Mouse (Mus musculus) intestine, postnatal 0 days (tissue): Measurements from ENCODE around the gene Mrpl37. TPM values are rescaled to one million over a fixed set of nuclear protein-coding genes. Genes with fewer than 3 reads are reported as not detected.
"Not testable (repeated sequence)": the region's sequence is repeated elsewhere in the genome, so short reads cannot be mapped to it uniquely, and the experiment has no call there.

ENCODE experiments used
- ATAC-seq: fragments of 200-750 bp; cut with Nextera tagmentation; 2 replicates; pipeline ENCODE4 v1.8.0; 2017; ENCODE audit warnings: mild to moderate bottlenecking, moderate TSS enrichment, moderate library complexity
- H3K27ac ChIP-seq: fragments of 300-500 bp; sonication (generic); 2 replicates; pipeline ENCODE4 v1.5.1; 2014; ENCODE audit warnings: mild to moderate bottlenecking, low read depth, low read length, moderate library complexity
- H3K27me3 ChIP-seq: fragments of 300-500 bp; sonication (generic); replicated peaks from 2 replicates; pipeline ENCODE4 v1.6.1; 2014; ENCODE audit warnings: low read length, mixed read lengths; ENCODE audit not compliant: control insufficient read depth, insufficient read depth
- H3K36me3 ChIP-seq: fragments of 300-500 bp; sonication (generic); 2 replicates; pipeline ENCODE4 v1.6.1; 2014; ENCODE audit warnings: mild to moderate bottlenecking, moderate library complexity; ENCODE audit not compliant: control insufficient read depth, insufficient read depth
- H3K4me1 ChIP-seq: fragments of 300-500 bp; sonication (generic); replicated peaks from 2 replicates; pipeline ENCODE4 v1.6.1; 2014; ENCODE audit warnings: antibody characterized with exemption, low read length, mixed read lengths; ENCODE audit not compliant: control insufficient read depth, insufficient read depth
- H3K4me2 ChIP-seq: fragments of 300-500 bp; sonication (generic); replicated peaks from 2 replicates; pipeline ENCODE4 v1.6.1; 2014; ENCODE audit warnings: low read depth, mild to moderate bottlenecking, moderate library complexity
- H3K4me3 ChIP-seq: fragments of 300-500 bp; sonication (generic); 2 replicates; pipeline ENCODE4 v1.5.1; 2014; ENCODE audit warnings: low read depth, low read length
- H3K9ac ChIP-seq: fragments of 300-500 bp; sonication (generic); 2 replicates; pipeline ENCODE4 v1.6.1; 2014; ENCODE audit warnings: mild to moderate bottlenecking, low read depth, low read length
- H3K9me3 ChIP-seq: fragments of 300-500 bp; sonication (generic); 2 replicates; pipeline ENCODE4 v1.6.1; 2016; ENCODE audit warnings: mixed run types; ENCODE audit not compliant: control insufficient read depth
- CTCF ChIP-seq: sonication (generic); IDR thresholded peaks from 2 replicates; pipeline ENCODE4 v1.5.1; 2016; ENCODE audit warnings: low read depth, mild to moderate bottlenecking, control low read depth, antibody characterized with exemption, moderate library complexity
- WGBS: fragments of 180-500 bp; shearing (Covaris S2); extraction: QIAGEN DNeasy Blood & Tissue Kit; methylation state at CpG from one replicate; pipeline ENCODE4 v1.1.7; 2014; 5-methylcytosine and 5-hydroxymethylcytosine counted together
- polyA plus RNA-seq: library from polyadenylated mRNA; unstranded; fragments of >200 nt; fragmentation: Nextera tagmentation; extraction: Ambion mirVana; gene quantifications from 2 replicates; pipeline ENCODE4 v1.2.1, GENCODE M21; 2015

Mrpl37 gene
- 51.4 and 52.8 TPM in 2 replicates for polyA plus RNA-seq

GRCm38 (mm10) chr4:107066252-107067124 is at the start of gene Mrpl37, which contains the start of gene Cyb5rl:
TSS of gene Mrpl37 (minus strand) at chr4:107066868.
TSS of gene Cyb5rl (plus strand) at chr4:107066988.
- peak within 1 kb of the TSS; percentile 64; the same call in 1 of the 2 replicates for H3K27ac ChIP-seq
- H3K27me3 ChIP-seq, result no peaks in the 10 kb centered on the region
- H3K36me3 ChIP-seq, result peaks cover 26% of the 10 kb centered on the region
- no peaks in the 10 kb centered on the region for H3K9me3 ChIP-seq
- no peak; the same call in 1 of the 2 replicates for TF ChIP-seq CTCF
- H3K4me2 ChIP-seq, result peak within 1 kb of the TSS; percentile 85
- peak; percentile 97 for ATAC-seq
- no peaks in the 10 kb centered on the region; the same call in 1 of the 2 replicates for H3K4me1 ChIP-seq
- H3K9ac ChIP-seq, result peak within 1 kb of the TSS; percentile 81
- under 1% methylated on average over 60 of the region's 60 CpGs for WGBS
- peak within 1 kb of the TSS; percentile 90 for H3K4me3 ChIP-seq

- Histone ChIP-seq H3K4me3 (no peak overlapping the region), H3K4me1 (no peaks in the 10 kb centered on the region), H3K9ac (no peak overlapping the region), H3K36me3 (no peaks in the 10 kb centered on the region), H3K27ac (no peak overlapping the region), H3K27me3 (no peaks in the 10 kb centered on the region), H3K4me2 (no peak overlapping the region), H3K9me3 (no peaks in the 10 kb centered on the region)
- ATAC-seq, result no peak
- 39% methylated on average over 8 of the region's 8 CpGs for WGBS
- TF ChIP-seq CTCF, result no peak
Measured at GRCm38 (mm10) chr4:107114278-107114677, 47.6 kb upstream of the Mrpl37 start.

- not testable (repeated sequence) for H3K4me1 ChIP-seq, H3K36me3 ChIP-seq, H3K9me3 ChIP-seq, H3K27ac ChIP-seq, H3K9ac ChIP-seq, H3K4me2 ChIP-seq, H3K4me3 ChIP-seq, H3K27me3 ChIP-seq, ATAC-seq
- 85% methylated on average over 6 of the region's 6 CpGs for WGBS
Measured at GRCm38 (mm10) chr4:107109181-107109580, 42.5 kb upstream of the Mrpl37 start.

GRCm38 (mm10) chr4:107108291-107108731 is 41.6 kb upstream of the Mrpl37 start:
- H3K36me3 ChIP-seq, result no peaks in the 10 kb centered on the region
- H3K4me1 ChIP-seq, result no peaks in the 10 kb centered on the region
- H3K4me2 ChIP-seq, result no peak overlapping the region
- WGBS, result 43% methylated on average over 13 of the region's 13 CpGs
- no peak overlapping the region for H3K27ac ChIP-seq
- TF ChIP-seq CTCF, result no peak
- no peaks in the 10 kb centered on the region for H3K9me3 ChIP-seq
- no peak for ATAC-seq
- no peak overlapping the region for H3K9ac ChIP-seq
- no peak overlapping the region for H3K4me3 ChIP-seq
- H3K27me3 ChIP-seq, result no peaks in the 10 kb centered on the region

GRCm38 (mm10) chr4:107106777-107107176 is 40.1 kb upstream of the Mrpl37 start:
- Histone ChIP-seq H3K4me2 (no peak overlapping the region), H3K27ac (no peak overlapping the region), H3K9ac (no peak overlapping the region), H3K4me1 (no peaks in the 10 kb centered on the region), H3K4me3 (no peak overlapping the region), H3K36me3 (no peaks in the 10 kb centered on the region), H3K27me3 (no peaks in the 10 kb centered on the region), H3K9me3 (no peaks in the 10 kb centered on the region)
- no peak for TF ChIP-seq CTCF
- 84% methylated on average over 16 of the region's 16 CpGs for WGBS
- ATAC-seq, result no peak

GRCm38 (mm10) chr4:107102220-107102619 is 35.6 kb upstream of the Mrpl37 start:
- TF ChIP-seq CTCF, result no peak
- Histone ChIP-seq H3K27ac (no peak overlapping the region), H3K9me3 (no peaks in the 10 kb centered on the region), H3K4me2 (no peak overlapping the region), H3K9ac (no peak overlapping the region), H3K4me3 (no peak overlapping the region), H3K27me3 (no peaks in the 10 kb centered on the region), H3K36me3 (no peaks in the 10 kb centered on the region), H3K4me1 (no peaks in the 10 kb centered on the region)
- 60% methylated on average over 8 of the region's 8 CpGs for WGBS
- ATAC-seq, result no peak
